Mouse (Mus musculus) thymus, adult 2 months (tissue): ENCODE data around the gene Gls2.

ENCODE experiments used
- CTCF ChIP-seq: fragments of 200-500 bp; IDR thresholded peaks from 2 replicates; pipeline ENCODE4 v1.5.1; 2012; ENCODE audit warnings: mild to moderate bottlenecking, control low read depth, low read length, moderate library complexity, borderline replicate concordance; ENCODE audit not compliant: control insufficient read depth, poor library complexity, insufficient read depth; ENCODE audit errors: extremely low read depth
- POLR2A ChIP-seq: fragments of 200-500 bp; IDR thresholded peaks from 2 replicates; pipeline ENCODE4 v1.6.1; 2012; ENCODE audit warnings: mild to moderate bottlenecking, low read length, control low read depth, moderate library complexity; ENCODE audit not compliant: control insufficient read depth, poor library complexity, insufficient read depth; ENCODE audit errors: extremely low read depth

DNA sequence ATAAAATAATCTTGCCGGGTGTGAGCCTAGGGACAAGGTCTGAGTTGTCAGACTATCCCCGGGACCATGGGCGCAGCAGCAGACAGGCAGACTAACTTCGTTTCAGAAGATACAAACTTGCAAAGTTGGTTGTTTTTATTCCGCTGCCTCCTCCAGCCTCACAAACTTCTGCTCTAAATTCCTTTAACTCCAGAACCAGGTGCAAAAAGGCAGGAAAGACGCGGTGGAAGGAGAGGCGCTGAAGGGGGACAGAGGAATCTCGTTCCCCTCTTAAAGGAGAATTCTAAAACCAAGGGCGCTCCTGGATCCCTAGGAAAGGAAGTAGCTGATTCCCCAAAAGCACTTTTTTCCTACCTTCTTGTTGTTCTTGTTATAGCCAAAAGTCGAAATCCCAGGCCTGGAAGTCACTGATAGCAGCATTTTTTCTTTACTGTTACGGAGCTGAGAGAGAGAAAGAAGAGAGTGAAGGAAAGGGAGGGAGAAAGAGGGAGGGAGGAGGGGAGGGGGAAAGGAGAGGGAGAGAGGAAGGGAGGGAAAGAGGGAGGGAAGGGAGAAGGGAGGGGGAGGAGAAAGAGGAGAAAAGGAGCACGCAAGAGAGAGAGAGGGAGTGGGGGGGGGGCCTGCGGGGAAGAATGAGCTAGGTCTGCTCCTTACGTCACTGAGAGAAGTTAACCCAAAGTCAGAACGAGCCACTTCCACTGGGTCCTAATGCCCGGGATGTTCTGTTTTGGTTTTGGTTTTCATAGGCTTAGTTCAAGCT, 18.1 kb upstream of the Gls2 start:
- TF ChIP-seq CTCF (no peak), POLR2A (no peak)
